Mouse (Mus musculus) heart, postnatal 25 days (tissue): ENCODE measurements around the gene H2al1h. TPM values are rescaled to one million over a fixed set of nuclear protein-coding genes. Genes with fewer than 3 reads are reported as not detected.

Source experiments
- total RNA-seq, 2 experiments: library from RNA; stranded (reverse); gene quantifications; 2 replicates each; pipeline ENCODE4 v1.2.3; 2021

The H2al1h gene
- total RNA-seq, 2 experiments from 2014 or later = not detected

Other genes starting within 250 kb of the H2al1h start
- not detected for gene H2al1a, start 22.2 kb upstream of the H2al1h start, total RNA-seq
- not detected for gene H2al1b, start 19.1 kb upstream of the H2al1h start, total RNA-seq
- not detected for gene H2al1c, start 15.8 kb upstream of the H2al1h start, total RNA-seq
- gene H2al1d, start 12.7 kb upstream of the H2al1h start, total RNA-seq = not detected
- gene H2al1e, start 9.6 kb upstream of the H2al1h start, total RNA-seq = not detected
- gene H2al1f, start 6.3 kb upstream of the H2al1h start, total RNA-seq = not detected
- not detected for gene H2al1g, start 3.2 kb upstream of the H2al1h start, total RNA-seq
- gene H2al1i, start 3.2 kb downstream of the H2al1h start, total RNA-seq = not detected
- gene H2al1j, start 6.3 kb downstream of the H2al1h start, total RNA-seq = not detected